Mouse (Mus musculus): ENCODE data around the gene S1pr5. TPM values are rescaled to one million over a fixed set of nuclear protein-coding genes. Genes with fewer than 3 reads are reported as not detected.
A peak's percentile ranks its signal among the peaks of the same experiment; 100 is the strongest.

Gene S1pr5
- polyA plus RNA-seq, 1 experiment from 2014 or later, result 0.37 TPM

- peak overlapping the region; percentile 57 for H3K9ac ChIP-seq
- peak; percentile 30; the same call in 1 of the 2 replicates for ATAC-seq
- no peaks in the 10 kb centered on the region for H3K9me3 ChIP-seq (replicated peaks)
- WGBS, result under 1% methylated on average over 60 of the region's 72 CpGs
- H3K4me2 ChIP-seq, result peak overlapping the region; percentile 75
- peak overlapping the region; percentile 45 for H3K4me3 ChIP-seq
- H3K27me3 ChIP-seq, result peaks cover 79% of the 10 kb centered on the region
- no peak overlapping the region for H3K27ac ChIP-seq
- no peaks in the 10 kb centered on the region for H3K36me3 ChIP-seq (ENCODE audit: poor library complexity, severe bottlenecking)
- peaks cover 26% of the 10 kb centered on the region for H3K4me1 ChIP-seq
Measured at GRCm38 (mm10) chr9:21244428-21245112, 3.7 kb downstream of the S1pr5 start.

- no peak; the same call in 1 of the 2 replicates for ATAC-seq
- Histone ChIP-seq H3K4me3 (peak overlapping the region; percentile 45), H3K9me3 (replicated peaks) (no peaks in the 10 kb centered on the region), H3K27me3 (peaks cover 73% of the 10 kb centered on the region), H3K4me1 (peaks cover 30% of the 10 kb centered on the region), H3K27ac (no peak overlapping the region), H3K9ac (peak overlapping the region; percentile 57), H3K4me2 (peak overlapping the region; percentile 75), H3K36me3 (ENCODE audit: poor library complexity, severe bottlenecking) (no peaks in the 10 kb centered on the region)
- 5% methylated on average over 42 of the region's 42 CpGs for WGBS
Measured at GRCm38 (mm10) chr9:21243826-21244427, 4.3 kb downstream of the S1pr5 start.

GRCm38 (mm10) chr9:21241343-21241742, 6.9 kb downstream of the S1pr5 start:
- 5% methylated on average over 11 of the region's 11 CpGs for WGBS
- peaks cover 39% of the 10 kb centered on the region for H3K4me1 ChIP-seq
- H3K27me3 ChIP-seq, result peaks cover 51% of the 10 kb centered on the region
- no peak overlapping the region for H3K9ac ChIP-seq
- H3K36me3 ChIP-seq (ENCODE audit: poor library complexity, severe bottlenecking), result no peaks in the 10 kb centered on the region
- no peaks in the 10 kb centered on the region for H3K9me3 ChIP-seq (replicated peaks)
- H3K27ac ChIP-seq, result no peak overlapping the region
- ATAC-seq, result no peak
- no peak overlapping the region for H3K4me3 ChIP-seq
- no peak overlapping the region for H3K4me2 ChIP-seq

GRCm38 (mm10) chr9:21239465-21239848, 8.8 kb downstream of the S1pr5 start:
- peak overlapping the region; percentile 93 for H3K4me3 ChIP-seq
- no peaks in the 10 kb centered on the region for H3K9me3 ChIP-seq (replicated peaks)
- no peak overlapping the region for H3K27ac ChIP-seq
- peaks cover 32% of the 10 kb centered on the region for H3K27me3 ChIP-seq
- H3K4me1 ChIP-seq, result peaks cover 30% of the 10 kb centered on the region
- peak overlapping the region; percentile 83 for H3K4me2 ChIP-seq
- H3K9ac ChIP-seq, result peak overlapping the region; percentile 99
- peaks cover 13% of the 10 kb centered on the region for H3K36me3 ChIP-seq (ENCODE audit: poor library complexity, severe bottlenecking)
- WGBS, result 38% methylated on average over 4 of the region's 4 CpGs
- no peak; the same call in 1 of the 2 replicates for ATAC-seq

- H3K9ac ChIP-seq, result peak within 1 kb of the TSS; percentile 99
- H3K9me3 ChIP-seq (replicated peaks), result no peaks in the 10 kb centered on the region
- H3K4me1 ChIP-seq, result peaks cover 25% of the 10 kb centered on the region
- ATAC-seq, result peak; percentile 90
- H3K27ac ChIP-seq, result peak within 1 kb of the TSS; percentile 90
- H3K4me2 ChIP-seq, result peak within 1 kb of the TSS; percentile 83
- WGBS, result under 1% methylated on average over 70 of the region's 90 CpGs
- H3K36me3 ChIP-seq (ENCODE audit: poor library complexity, severe bottlenecking), result peaks cover 19% of the 10 kb centered on the region
- peak within 1 kb of the TSS; percentile 93 for H3K4me3 ChIP-seq
- H3K27me3 ChIP-seq, result peaks cover 26% of the 10 kb centered on the region
Measured at GRCm38 (mm10) chr9:21238733-21239464, 9.3 kb downstream of the S1pr5 start, which contains the start of gene Keap1. Keap1 (minus strand) TSS chr9:21239361.

GRCm38 (mm10) chr9:21238004-21238732, 10.1 kb downstream of the S1pr5 start:
- ATAC-seq, result peak; percentile 28
- Histone ChIP-seq H3K9me3 (replicated peaks) (no peaks in the 10 kb centered on the region), H3K27me3 (peaks cover 19% of the 10 kb centered on the region), H3K27ac (peak overlapping the region; percentile 90), H3K36me3 (ENCODE audit: poor library complexity, severe bottlenecking) (peaks cover 26% of the 10 kb centered on the region), H3K9ac (peak overlapping the region; percentile 99), H3K4me3 (peak overlapping the region; percentile 93), H3K4me2 (peak overlapping the region; percentile 83), H3K4me1 (peaks cover 22% of the 10 kb centered on the region)
- 1% methylated on average over 31 of the region's 31 CpGs for WGBS

- peak overlapping the region; percentile 90 for H3K27ac ChIP-seq
- ATAC-seq, result peak; percentile 34
- H3K36me3 ChIP-seq (ENCODE audit: poor library complexity, severe bottlenecking), result peaks cover 33% of the 10 kb centered on the region
- peak overlapping the region; percentile 83 for H3K4me2 ChIP-seq
- H3K9me3 ChIP-seq (replicated peaks), result no peaks in the 10 kb centered on the region
- H3K27me3 ChIP-seq, result peaks cover 12% of the 10 kb centered on the region
- 25% methylated on average over 19 of the region's 19 CpGs for WGBS
- peaks cover 22% of the 10 kb centered on the region for H3K4me1 ChIP-seq
- peak overlapping the region; percentile 93 for H3K4me3 ChIP-seq
- H3K9ac ChIP-seq, result peak overlapping the region; percentile 99
Measured at GRCm38 (mm10) chr9:21237368-21238003, 10.8 kb downstream of the S1pr5 start.

- Histone ChIP-seq H3K36me3 (ENCODE audit: poor library complexity, severe bottlenecking) (peaks cover 36% of the 10 kb centered on the region), H3K4me1 (peaks cover 22% of the 10 kb centered on the region), H3K9ac (peak overlapping the region; percentile 99), H3K4me2 (peak overlapping the region; percentile 83), H3K4me3 (peak overlapping the region; percentile 93), H3K9me3 (replicated peaks) (no peaks in the 10 kb centered on the region), H3K27ac (no peak overlapping the region), H3K27me3 (peaks cover 7% of the 10 kb centered on the region)
- 85% methylated on average over 25 of the region's 25 CpGs for WGBS
- no peak for ATAC-seq
Measured at GRCm38 (mm10) chr9:21236991-21237367, 11.3 kb downstream of the S1pr5 start.

- Histone ChIP-seq H3K36me3 (ENCODE audit: poor library complexity, severe bottlenecking) (peaks cover 53% of the 10 kb centered on the region), H3K4me3 (no peak overlapping the region), H3K9ac (no peak overlapping the region), H3K27me3 (0 out of 2 replicates have a peak, but pooled peaks cover 3% of the 10 kb centered on the region), H3K27ac (no peak overlapping the region), H3K9me3 (replicated peaks) (no peaks in the 10 kb centered on the region), H3K4me1 (peaks cover 22% of the 10 kb centered on the region), H3K4me2 (no peak overlapping the region)
- no peak for ATAC-seq
- WGBS, result 87% methylated on average over 4 of the region's 4 CpGs
Measured at GRCm38 (mm10) chr9:21235341-21235740, 12.9 kb downstream of the S1pr5 start.

GRCm38 (mm10) chr9:21233805-21234204, 14.4 kb downstream of the S1pr5 start:
- 85% methylated on average over 28 of the region's 28 CpGs for WGBS

GRCm38 (mm10) chr9:21233366-21233765, 14.9 kb downstream of the S1pr5 start:
- Histone ChIP-seq H3K27me3 (no peaks in the 10 kb centered on the region), H3K9ac (no peak overlapping the region), H3K36me3 (ENCODE audit: poor library complexity, severe bottlenecking) (peaks cover 71% of the 10 kb centered on the region), H3K9me3 (replicated peaks) (no peaks in the 10 kb centered on the region), H3K27ac (no peak overlapping the region), H3K4me3 (no peak overlapping the region), H3K4me2 (no peak overlapping the region), H3K4me1 (peaks cover 15% of the 10 kb centered on the region)
- WGBS, result 88% methylated on average over 29 of the region's 29 CpGs
- 0 out of 2 replicates have a peak, but pooled peaks have one; percentile 7 for ATAC-seq

More at GRCm38 (mm10) chr9:21233805-21234204, 14.4 kb downstream of the S1pr5 start:
- Histone ChIP-seq H3K9me3 (replicated peaks) (no peaks in the 10 kb centered on the region), H3K4me1 (peaks cover 15% of the 10 kb centered on the region), H3K9ac (no peak overlapping the region), H3K27me3 (no peaks in the 10 kb centered on the region), H3K4me2 (no peak overlapping the region), H3K4me3 (no peak overlapping the region), H3K36me3 (ENCODE audit: poor library complexity, severe bottlenecking) (peaks cover 68% of the 10 kb centered on the region), H3K27ac (no peak overlapping the region)
- no peak for ATAC-seq

Data from forebrain, embryonic 13.5 days (tissue).